20 mouse cellular contexts compared by ENCODE assay signal in genomic region chr9:97322120-97322519, GRCm38 (mm10). TPM values are rescaled to one million over a fixed set of nuclear protein-coding genes. Genes with fewer than 3 reads are reported as not detected.
DNase-seq lines count a peak whose midpoint lies in the region; ATAC-seq and TF ChIP-seq lines count a peak whose summit lies in the region.
"Had no signal": no experiment of that assay in that cellular context is flagged by ENCODE, and none has a peak within 500 bp of the region (broad histone marks: within the 10 kb centered on the region; RNA-seq: fewer than 3 reads in every experiment).

No protein-coding gene starts in this region.

- no peak overlapping the region for H3K4me3 ChIP-seq in hindbrain, embryonic 16.5 days (ENCODE audit: low read length)
- H3K4me3 ChIP-seq in hindbrain, embryonic 12.5 days, result no peak overlapping the region
- no peak overlapping the region for H3K4me3 ChIP-seq in midbrain, embryonic 15.5 days
- no peak overlapping the region for H3K4me3 ChIP-seq in midbrain, postnatal 0 days (ENCODE audit: low read depth, low read length)
- H3K4me3 ChIP-seq in midbrain, embryonic 16.5 days (ENCODE audit: low read depth, low read length), result no peak overlapping the region
- H3K4me3 ChIP-seq: embryonic facial prominence, embryonic 10.5 days; forebrain, embryonic 15.5 days; heart, embryonic 13.5 days; hindbrain, embryonic 13.5 days had no signal

- WGBS in hindbrain, embryonic 16.5 days, result 62% methylated on average over 10 of the region's 10 CpGs
- 71% methylated on average over 10 of the region's 10 CpGs for WGBS in hindbrain, embryonic 12.5 days
- WGBS in midbrain, embryonic 15.5 days, result 62% methylated on average over 10 of the region's 10 CpGs
- WGBS in midbrain, postnatal 0 days, result 69% methylated on average over 10 of the region's 10 CpGs
- WGBS in midbrain, embryonic 16.5 days, result 59% methylated on average over 10 of the region's 10 CpGs

- no peaks in the 10 kb centered on the region for H3K36me3 ChIP-seq in hindbrain, embryonic 16.5 days (ENCODE audit: control insufficient read depth, insufficient read depth, low read length)
- no peaks in the 10 kb centered on the region for H3K36me3 ChIP-seq in hindbrain, embryonic 12.5 days
- H3K36me3 ChIP-seq in midbrain, embryonic 15.5 days (replicated peaks), result no peaks in the 10 kb centered on the region
- H3K36me3 ChIP-seq in midbrain, postnatal 0 days (ENCODE audit: insufficient read depth, low read length), result no peaks in the 10 kb centered on the region
- H3K36me3 ChIP-seq in midbrain, embryonic 16.5 days (ENCODE audit: control insufficient read depth, insufficient read depth, low read length), result no peaks in the 10 kb centered on the region
- H3K36me3 ChIP-seq: embryonic facial prominence, embryonic 10.5 days; forebrain, embryonic 15.5 days; heart, embryonic 13.5 days; hindbrain, embryonic 13.5 days had no signal

- no peak for TF ChIP-seq CTCF in midbrain, postnatal 0 days (IDR thresholded peaks at IDR 0.05)

- ATAC-seq in hindbrain, embryonic 16.5 days, result no peak; the same call in 1 of the 2 replicates
- no peak for ATAC-seq in hindbrain, embryonic 12.5 days (ENCODE audit: low FRiP score)
- no peak for ATAC-seq in midbrain, embryonic 15.5 days (replicated peaks)
- no peak for ATAC-seq in midbrain, postnatal 0 days (ENCODE audit: low FRiP score)
- no peak; the same call in 1 of the 2 replicates for ATAC-seq in midbrain, embryonic 16.5 days
- ATAC-seq: forebrain, embryonic 15.5 days had no signal

- H3K27ac ChIP-seq in hindbrain, embryonic 16.5 days (ENCODE audit: low read depth, low read length), result 0 out of 2 replicates have a peak overlapping the region, but pooled peaks have one; percentile 1
- no peak overlapping the region for H3K27ac ChIP-seq in hindbrain, embryonic 12.5 days
- H3K27ac ChIP-seq in midbrain, embryonic 15.5 days, result 0 out of 2 replicates have a peak overlapping the region, but pooled peaks have one; percentile 41
- no peak overlapping the region for H3K27ac ChIP-seq in midbrain, postnatal 0 days (ENCODE audit: low read depth, low read length)
- H3K27ac ChIP-seq in midbrain, embryonic 16.5 days (ENCODE audit: low read length), result no peak overlapping the region
- H3K27ac ChIP-seq: embryonic facial prominence, embryonic 10.5 days; forebrain, embryonic 15.5 days; heart, embryonic 13.5 days; hindbrain, embryonic 13.5 days had no signal

- H3K9ac ChIP-seq in hindbrain, embryonic 16.5 days (ENCODE audit: low read depth, low read length), result no peak overlapping the region
- no peak overlapping the region for H3K9ac ChIP-seq in hindbrain, embryonic 12.5 days
- H3K9ac ChIP-seq in midbrain, embryonic 15.5 days, result no peak overlapping the region
- H3K9ac ChIP-seq in midbrain, postnatal 0 days (replicated peaks; ENCODE audit: low read length, poor library complexity, severe bottlenecking), result no peak overlapping the region
- H3K9ac ChIP-seq in midbrain, embryonic 16.5 days (ENCODE audit: low read depth, low read length), result no peak overlapping the region
- H3K9ac ChIP-seq: forebrain, embryonic 15.5 days; heart, embryonic 13.5 days; hindbrain, embryonic 13.5 days had no signal

- H3K9me3 ChIP-seq in hindbrain, embryonic 16.5 days (ENCODE audit: control insufficient read depth, low read length), result no peaks in the 10 kb centered on the region
- H3K9me3 ChIP-seq in hindbrain, embryonic 12.5 days (replicated peaks), result no peaks in the 10 kb centered on the region
- no peaks in the 10 kb centered on the region for H3K9me3 ChIP-seq in midbrain, embryonic 15.5 days
- H3K9me3 ChIP-seq in midbrain, postnatal 0 days (ENCODE audit: low read length), result no peaks in the 10 kb centered on the region
- no peaks in the 10 kb centered on the region for H3K9me3 ChIP-seq in midbrain, embryonic 16.5 days (replicated peaks; ENCODE audit: control insufficient read depth, low read length, poor library complexity, severe bottlenecking)
- H3K9me3 ChIP-seq: embryonic facial prominence, embryonic 10.5 days; forebrain, embryonic 15.5 days; heart, embryonic 13.5 days; hindbrain, embryonic 13.5 days had no signal

- no peak for DNase-seq in midbrain, postnatal 0 days (ENCODE audit: low spot score)
- DNase-seq in testis, postnatal 14 days (ENCODE audit: low spot score), result peak; percentile 2
- DNase-seq in frontal cortex, postnatal 14 days (ENCODE audit: low spot score in 2 of 2), result no peak
- DNase-seq: adrenal gland, postnatal 25 days; cerebellum, adult 2 months; gastrocnemius, postnatal 25 days; heart, postnatal 4 days had no signal

- H3K27me3 ChIP-seq in hindbrain, embryonic 16.5 days (replicated peaks; ENCODE audit: control insufficient read depth, insufficient read depth, low read length), result no peaks in the 10 kb centered on the region
- H3K27me3 ChIP-seq in hindbrain, embryonic 12.5 days, result no peaks in the 10 kb centered on the region
- H3K27me3 ChIP-seq in midbrain, embryonic 15.5 days (replicated peaks), result 0 out of 2 replicates have a peak, but pooled peaks cover 4% of the 10 kb centered on the region
- no peaks in the 10 kb centered on the region for H3K27me3 ChIP-seq in midbrain, postnatal 0 days (ENCODE audit: insufficient read depth, low read length)
- H3K27me3 ChIP-seq in midbrain, embryonic 16.5 days (ENCODE audit: control insufficient read depth, insufficient read depth, low read depth, low read length), result no peaks in the 10 kb centered on the region; the same call in 1 of the 2 replicates
- H3K27me3 ChIP-seq: forebrain, embryonic 15.5 days; hindbrain, embryonic 13.5 days had no signal

- H3K4me2 ChIP-seq in hindbrain, embryonic 16.5 days (ENCODE audit: low read length), result no peak overlapping the region
- H3K4me2 ChIP-seq in hindbrain, embryonic 12.5 days (replicated peaks), result no peak overlapping the region
- H3K4me2 ChIP-seq in midbrain, embryonic 15.5 days, result no peak overlapping the region
- no peak overlapping the region for H3K4me2 ChIP-seq in midbrain, postnatal 0 days (ENCODE audit: low read depth, low read length, poor library complexity, severe bottlenecking)
- 0 out of 2 replicates have a peak overlapping the region, but pooled peaks have one; percentile 12 for H3K4me2 ChIP-seq in midbrain, embryonic 16.5 days (ENCODE audit: low read length)
- H3K4me2 ChIP-seq: forebrain, embryonic 15.5 days; heart, embryonic 13.5 days; hindbrain, embryonic 13.5 days had no signal

- H3K4me1 ChIP-seq in hindbrain, embryonic 16.5 days (ENCODE audit: control insufficient read depth, insufficient read depth, low read depth, low read length), result no peaks in the 10 kb centered on the region
- H3K4me1 ChIP-seq in hindbrain, embryonic 12.5 days, result 0 out of 2 replicates have a peak, but pooled peaks cover 2% of the 10 kb centered on the region
- no peaks in the 10 kb centered on the region for H3K4me1 ChIP-seq in midbrain, embryonic 15.5 days
- H3K4me1 ChIP-seq in midbrain, postnatal 0 days (ENCODE audit: insufficient read depth, low read length), result no peaks in the 10 kb centered on the region
- no peaks in the 10 kb centered on the region for H3K4me1 ChIP-seq in midbrain, embryonic 16.5 days (ENCODE audit: control insufficient read depth, insufficient read depth, low read length)
- H3K4me1 ChIP-seq: embryonic facial prominence, embryonic 10.5 days; forebrain, embryonic 15.5 days; heart, embryonic 13.5 days; hindbrain, embryonic 13.5 days had no signal

RNA-seq across cellular contexts. Expression of gene Trim42, which starts 47.6 kb away (rescaled TPM):
- not detected in 2 replicates for polyA plus RNA-seq in hindbrain, embryonic 16.5 days (2015; fragmentation: Nextera tagmentation; extraction: Ambion mirVana)
- polyA plus RNA-seq in hindbrain, embryonic 12.5 days (2016; fragmentation: Nextera tagmentation; extraction: Ambion mirVana), result not detected in 2 replicates
- polyA plus RNA-seq in midbrain, embryonic 15.5 days (2015; fragmentation: Nextera tagmentation; extraction: Ambion mirVana), result not detected in 2 replicates
- total RNA-seq in midbrain, postnatal 0 days (2014; rRNA removed), result not detected in 2 replicates
- 0.06 TPM in 1 of 2 replicates, not detected in the other for polyA plus RNA-seq in midbrain, postnatal 0 days (2015; fragmentation: Nextera tagmentation; extraction: Ambion mirVana)
- polyA plus RNA-seq in midbrain, embryonic 16.5 days (2015; fragmentation: Nextera tagmentation; extraction: Ambion mirVana), result not detected in 2 replicates
- total RNA-seq: adrenal gland, adult 2 months; adrenal gland, postnatal 25 days; ES-E14; gastrocnemius, postnatal 25 days; granulocyte monocyte progenitor cell, adult 5-6 weeks; heart, postnatal 4 days had no signal
- polyA plus RNA-seq: adrenal gland, adult 2 months; cerebellum, adult 2 months; embryonic facial prominence, embryonic 10.5 days; embryonic facial prominence, embryonic 14.5 days; forebrain, embryonic 15.5 days; heart, embryonic 13.5 days; heart, postnatal 0 days; hindbrain, embryonic 13.5 days had no signal

Comparison
In these comparisons a context has a peak if more than half of its experiments do, and no peak if none do; other contexts are left out.
1. H3K27ac ChIP-seq: peak in hindbrain, embryonic 16.5 days (single experiment) and midbrain, embryonic 15.5 days (single experiment); none in hindbrain, embryonic 12.5 days (single experiment), midbrain, postnatal 0 days (single experiment) and midbrain, embryonic 16.5 days (single experiment).